Mouse (Mus musculus) gastrocnemius, adult 2 months (tissue): ENCODE measurements at regions not wholly inside any gene's neighbourhood (a gene's known extent, or its start where the extent isn't known, plus 50 kb on each side); places are given as distances from the start of the nearest gene placed in this dataset.

Experiments used
- DNase-seq: peaks from one replicate; pipeline ENCODE4 v3.0.0; 2022
- H3K27ac ChIP-seq: fragments of 200-600 bp; 2 replicates; pipeline ENCODE4 v1.8.1; 2022; ENCODE audit warnings: mild to moderate bottlenecking
- H3K4me3 ChIP-seq: fragments of 200-600 bp; 2 replicates; pipeline ENCODE4 v1.8.1; 2022; ENCODE audit warnings: mild to moderate bottlenecking, moderate library complexity
- CTCF ChIP-seq: fragments of 200-600 bp; IDR thresholded peaks from 2 replicates; pipeline ENCODE4 v1.8.1; 2022; ENCODE audit warnings: antibody characterized with exemption, mild to moderate bottlenecking, moderate library complexity
- intact Hi-C: fragments of 180-260 bp; cut with DNase I; formaldehyde crosslinking; loops from one replicate; pipeline ENCODE4 v1.15.1; 2025

DNA sequence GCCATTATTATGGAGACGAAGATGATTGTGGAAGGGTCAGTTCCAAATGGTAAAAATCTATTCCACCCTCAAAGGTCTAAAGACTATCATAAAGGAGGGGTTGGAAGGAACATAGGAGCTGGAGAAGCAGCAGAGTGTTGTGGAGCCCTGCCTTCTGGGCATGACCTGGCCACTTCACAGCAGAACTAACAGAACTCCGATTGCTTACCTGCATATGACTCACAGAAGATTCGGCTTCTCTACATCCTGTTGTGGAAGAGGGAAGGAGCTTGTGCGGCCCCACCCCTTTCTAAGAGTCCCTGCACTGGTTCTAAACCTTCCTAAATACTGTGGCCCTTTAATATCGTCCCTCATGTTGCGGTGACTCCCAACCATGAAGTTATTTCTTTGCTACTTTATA, 362.7 kb downstream of the Samd5 start:
- intact Hi-C loops: no loop called here
- no peak overlapping the region for H3K27ac ChIP-seq
- no peak for TF ChIP-seq CTCF
- no peak for DNase-seq
- no peak overlapping the region for H3K4me3 ChIP-seq

GRCm38 (mm10) chr10:9310346-9310745, 364.7 kb downstream of the Samd5 start:
- Histone ChIP-seq H3K4me3 (no peak overlapping the region), H3K27ac (no peak overlapping the region)
- intact Hi-C loops: no loop called here
- DNase-seq: no peak
- TF ChIP-seq CTCF: no peak

- no peak overlapping the region for H3K4me3 ChIP-seq
- H3K27ac ChIP-seq: no peak overlapping the region
- no peak for DNase-seq
- intact Hi-C loops: no loop called here
- TF ChIP-seq CTCF: no peak
Observed at GRCm38 (mm10) chr10:9296055-9296454, 379.0 kb downstream of the Samd5 start.

DNA sequence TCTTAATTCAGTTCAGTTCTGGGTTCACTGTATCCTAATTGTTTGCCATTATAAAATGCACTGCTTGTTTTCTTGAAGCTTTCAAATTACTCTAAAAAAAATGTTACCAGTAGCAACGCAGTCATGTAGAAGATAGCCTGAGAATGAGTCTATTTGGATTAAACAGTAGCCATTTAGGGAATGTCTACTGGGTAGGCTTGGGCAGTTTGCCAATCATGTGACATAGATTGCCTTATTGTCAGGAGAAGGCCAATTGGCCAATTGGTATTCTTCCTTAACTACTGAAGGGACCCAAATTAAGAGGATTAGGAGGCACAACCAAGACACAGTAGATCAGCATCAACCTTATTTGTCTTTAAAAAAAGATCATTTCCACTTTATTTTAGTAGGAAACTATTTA, 379.7 kb downstream of the Samd5 start:
- DNase-seq: no peak
- Histone ChIP-seq H3K27ac (no peak overlapping the region), H3K4me3 (no peak overlapping the region)
- intact Hi-C loops: no loop called here
- TF ChIP-seq CTCF: no peak

- TF ChIP-seq CTCF: no peak
- intact Hi-C loops: no loop called here
- no peak overlapping the region for H3K4me3 ChIP-seq
- H3K27ac ChIP-seq: no peak overlapping the region
- no peak for DNase-seq
Observed at GRCm38 (mm10) chr10:9294620-9295019, 380.4 kb downstream of the Samd5 start.

GRCm38 (mm10) chr10:9291456-9292146, 383.4 kb downstream of the Samd5 start:
- Histone ChIP-seq H3K27ac (no peak overlapping the region), H3K4me3 (no peak overlapping the region)
- no peak for DNase-seq
- no peak for TF ChIP-seq CTCF
- intact Hi-C loops: no loop called here

- Histone ChIP-seq H3K27ac (no peak overlapping the region), H3K4me3 (no peak overlapping the region)
- DNase-seq: no peak
- no peak for TF ChIP-seq CTCF
- intact Hi-C loops: no loop called here
Observed at GRCm38 (mm10) chr10:9272940-9273339, 387.1 kb upstream of the Sash1 start.

DNA sequence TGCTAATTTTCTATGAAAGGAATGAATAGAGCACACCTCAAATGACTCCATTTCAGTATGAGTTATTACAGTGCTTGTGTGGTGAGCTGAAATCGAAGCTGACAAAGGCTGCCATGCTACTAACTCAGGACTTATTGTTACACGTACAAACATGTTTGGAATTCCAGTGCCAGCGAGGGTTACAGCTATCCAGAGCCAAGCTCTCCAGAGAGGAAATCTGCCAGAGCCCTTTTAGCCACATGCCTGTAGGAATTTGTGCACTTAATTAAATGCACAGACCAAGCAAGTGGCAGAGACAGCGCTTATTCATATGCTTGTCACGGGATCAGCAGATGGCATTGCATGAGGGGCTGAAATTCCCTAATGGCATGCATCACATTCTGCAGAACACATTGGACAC, 386.4 kb upstream of the Sash1 start:
- intact Hi-C loops: no loop called here

GRCm38 (mm10) chr10:9265528-9265927, 379.7 kb upstream of the Sash1 start:
- DNase-seq: no peak
- TF ChIP-seq CTCF: no peak
- Histone ChIP-seq H3K27ac (no peak overlapping the region), H3K4me3 (no peak overlapping the region)
- intact Hi-C loops: no loop called here

More for the DNA sequence above, 386.4 kb upstream of the Sash1 start:
- Histone ChIP-seq H3K27ac (no peak overlapping the region), H3K4me3 (no peak overlapping the region)
- no peak for TF ChIP-seq CTCF
- no peak for DNase-seq

GRCm38 (mm10) chr10:9264309-9265000, 378.6 kb upstream of the Sash1 start:
- TF ChIP-seq CTCF: no peak
- intact Hi-C loops: no loop called here
- H3K27ac ChIP-seq: no peak overlapping the region
- H3K4me3 ChIP-seq: no peak overlapping the region
- DNase-seq: no peak

- no peak overlapping the region for H3K4me3 ChIP-seq
- intact Hi-C loops: no loop called here
- no peak for TF ChIP-seq CTCF
- H3K27ac ChIP-seq: no peak overlapping the region
- no peak for DNase-seq
Observed at GRCm38 (mm10) chr10:9258705-9259104, 372.8 kb upstream of the Sash1 start.

DNA sequence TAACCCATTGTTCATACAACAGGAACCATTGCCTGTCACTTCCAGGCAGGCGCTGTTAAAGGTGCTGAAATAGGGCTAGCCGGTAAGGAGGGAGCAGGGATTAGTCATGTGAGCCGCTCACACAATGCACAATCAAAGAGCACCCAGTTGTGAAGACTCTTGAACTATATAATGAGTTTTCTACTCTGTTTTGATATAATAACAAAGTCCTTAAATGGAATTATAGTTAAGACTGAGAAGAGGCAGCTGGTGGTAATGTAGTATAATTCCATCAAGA, 367.0 kb upstream of the Sash1 start:
- Histone ChIP-seq H3K27ac (no peak overlapping the region), H3K4me3 (no peak overlapping the region)
- intact Hi-C loops: no loop called here
- DNase-seq: no peak
- TF ChIP-seq CTCF: no peak

DNA sequence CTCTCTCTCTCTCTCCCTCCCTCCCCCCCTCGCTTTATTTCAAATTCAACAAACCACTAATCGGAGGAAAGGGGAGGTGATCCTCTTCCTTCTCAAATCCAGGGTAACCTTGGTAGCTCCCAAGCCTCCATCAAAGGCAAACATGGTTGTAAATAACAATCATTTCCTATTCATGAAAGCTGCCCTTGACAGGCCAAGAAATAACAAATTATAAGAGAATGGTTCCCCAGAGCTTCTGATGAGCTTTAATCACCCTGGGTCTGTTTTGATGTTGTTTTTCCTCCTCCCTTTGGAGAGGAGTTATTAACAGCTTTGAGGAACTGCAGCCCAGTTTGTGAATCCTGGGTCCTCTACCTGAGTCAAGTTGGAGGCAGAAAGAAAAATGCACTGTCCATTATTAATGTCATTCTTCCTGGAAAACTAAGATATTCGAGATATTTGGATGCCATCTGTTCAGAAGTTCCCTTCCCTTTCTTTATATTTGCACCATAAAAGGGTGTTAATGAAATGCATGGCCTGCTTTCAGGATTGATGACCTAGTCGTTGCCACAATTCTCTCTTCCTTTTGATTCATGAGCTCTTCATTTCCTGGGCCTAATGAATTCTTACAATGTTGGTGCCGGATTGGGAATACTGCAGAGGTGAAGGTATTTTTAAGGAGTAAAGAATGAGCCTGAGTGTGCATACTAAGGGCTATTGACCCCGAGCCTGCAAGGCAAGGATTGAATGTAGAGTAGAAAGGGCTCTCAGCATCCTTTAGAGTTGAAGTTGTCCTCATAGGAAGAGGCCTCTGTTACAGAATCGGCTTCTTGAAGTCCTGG, 366.5 kb upstream of the Sash1 start:
- no peak for TF ChIP-seq CTCF
- DNase-seq: no peak
- H3K27ac ChIP-seq: no peak overlapping the region
- intact Hi-C loops: no loop called here
- no peak overlapping the region for H3K4me3 ChIP-seq
